Mouse (Mus musculus) forebrain, embryonic 14.5 days (tissue): ENCODE data around the gene Kazn. TPM values are rescaled to one million over a fixed set of nuclear protein-coding genes. Genes with fewer than 3 reads are reported as not detected.

Experiments used
- ATAC-seq: fragments of 200-750 bp; cut with Nextera tagmentation; 2 replicates; pipeline ENCODE4 v1.8.0; 2017; ENCODE audit warnings: mild to moderate bottlenecking, moderate library complexity
- DNase-seq: peaks from one replicate; pipeline ENCODE4 v3.0.0-alpha.2; 2015; ENCODE audit warnings: low spot score
- H3K27ac ChIP-seq: fragments of 300-500 bp; sonication (generic); 2 replicates; pipeline ENCODE4 v1.5.1; 2014; ENCODE audit warnings: low read depth, mild to moderate bottlenecking, control low read depth, low read length, moderate library complexity
- H3K27me3 ChIP-seq: fragments of 300-500 bp; sonication (generic); replicated peaks from 2 replicates; pipeline ENCODE4 v1.6.1; 2014; ENCODE audit warnings: low read length, control low read depth, mixed read lengths; ENCODE audit not compliant: control insufficient read depth, insufficient read depth
- H3K36me3 ChIP-seq: fragments of 300-500 bp; sonication (generic); 2 replicates; pipeline ENCODE4 v1.6.1; 2014; ENCODE audit warnings: low read length, control low read depth; ENCODE audit not compliant: control insufficient read depth, insufficient read depth
- H3K4me1 ChIP-seq: fragments of 300-500 bp; sonication (generic); 2 replicates; pipeline ENCODE4 v1.6.1; 2014; ENCODE audit warnings: antibody characterized with exemption, low read length, control low read depth; ENCODE audit not compliant: control insufficient read depth, insufficient read depth
- H3K4me2 ChIP-seq: fragments of 300-500 bp; sonication (generic); 2 replicates; pipeline ENCODE4 v1.6.1; 2014; ENCODE audit warnings: mild to moderate bottlenecking, control low read depth, low read length
- H3K4me3 ChIP-seq: fragments of 300-500 bp; sonication (generic); 2 replicates; pipeline ENCODE4 v1.5.1; 2014; ENCODE audit warnings: low read depth, low read length, control low read depth
- H3K9ac ChIP-seq: fragments of 300-500 bp; sonication (generic); 2 replicates; pipeline ENCODE4 v1.6.1; 2014; ENCODE audit warnings: mild to moderate bottlenecking, low read length, control low read depth, moderate library complexity
- H3K9me3 ChIP-seq: fragments of 300-500 bp; sonication (generic); replicated peaks from 2 replicates; pipeline ENCODE4 v1.6.1; 2016; ENCODE audit warnings: low read length, control low read depth, mixed read lengths; ENCODE audit not compliant: control insufficient read depth
- WGBS: fragments of 180-500 bp; shearing (Covaris S2); extraction: QIAGEN DNeasy Blood & Tissue Kit; methylation state at CpG from one replicate; pipeline ENCODE4 v1.1.7; 2014; 5-methylcytosine and 5-hydroxymethylcytosine counted together
- polyA plus RNA-seq: library from polyadenylated mRNA; unstranded; fragments of >200 nt; fragmentation: Nextera tagmentation; extraction: Ambion mirVana; gene quantifications from 2 replicates; pipeline ENCODE4 v1.2.1, GENCODE M21; 2014

The Kazn gene
- polyA plus RNA-seq, 1 experiment from 2014 or later, result 11.5 TPM

DNA sequence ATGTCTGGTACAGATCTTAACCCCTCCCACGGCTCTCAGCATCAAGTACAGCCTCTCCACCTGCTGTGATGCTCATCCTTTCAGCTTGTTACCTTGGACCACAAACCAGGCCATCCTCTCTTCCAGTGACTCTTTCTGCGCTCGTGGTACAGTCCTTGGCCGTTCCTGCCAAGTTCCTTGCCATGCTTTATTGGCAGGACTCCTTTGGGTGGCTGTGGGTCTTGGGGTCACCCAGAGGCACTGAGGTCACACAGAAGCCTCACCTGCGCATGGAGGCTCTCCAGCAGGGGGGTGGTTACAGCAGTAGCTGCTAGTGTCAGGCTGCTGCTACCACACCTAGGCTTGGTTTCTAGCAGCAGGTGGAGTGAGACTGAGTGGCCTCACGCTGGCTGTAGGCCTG lies 149.2 kb downstream of the Kazn start:
- no peak overlapping the region for H3K9ac ChIP-seq
- no peak overlapping the region for H3K4me2 ChIP-seq
- H3K36me3 ChIP-seq, result no peaks in the 10 kb centered on the region
- peaks cover 19% of the 10 kb centered on the region for H3K27me3 ChIP-seq
- 75% methylated on average over 6 of the region's 6 CpGs for WGBS
- no peak overlapping the region for H3K27ac ChIP-seq
- H3K9me3 ChIP-seq, result no peaks in the 10 kb centered on the region
- no peak overlapping the region for H3K4me3 ChIP-seq
- no peaks in the 10 kb centered on the region for H3K4me1 ChIP-seq
- no peak for ATAC-seq
- DNase-seq, result no peak

DNA sequence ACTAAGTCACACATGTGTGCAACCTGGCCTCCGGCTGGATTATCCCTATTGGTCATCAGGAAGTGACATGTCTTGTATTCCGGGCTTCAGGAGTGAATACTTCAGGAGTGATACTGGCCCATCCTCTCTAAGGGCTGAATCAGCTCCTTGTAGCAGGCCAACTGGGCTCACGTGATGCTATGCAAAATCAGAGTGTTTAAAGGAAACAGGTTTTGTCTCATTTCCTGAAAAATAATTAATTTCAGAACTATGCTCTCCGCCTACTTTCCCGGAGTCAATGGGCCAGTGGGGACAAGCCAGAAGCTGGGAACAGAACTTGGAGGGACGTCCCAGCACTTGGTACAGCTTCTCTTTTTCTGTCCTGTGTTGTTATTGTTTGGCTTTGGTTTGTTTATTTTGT lies 150.4 kb downstream of the Kazn start:
- no peak for DNase-seq
- no peaks in the 10 kb centered on the region for H3K9me3 ChIP-seq
- H3K4me3 ChIP-seq, result no peak overlapping the region
- H3K4me1 ChIP-seq, result no peaks in the 10 kb centered on the region; the same call in 1 of the 2 replicates
- no peak overlapping the region for H3K27ac ChIP-seq
- H3K9ac ChIP-seq, result no peak overlapping the region
- no peaks in the 10 kb centered on the region for H3K36me3 ChIP-seq
- H3K27me3 ChIP-seq, result peaks cover 28% of the 10 kb centered on the region
- H3K4me2 ChIP-seq, result no peak overlapping the region
- ATAC-seq, result no peak
- WGBS, result 74% methylated on average over 6 of the region's 6 CpGs

GRCm38 (mm10) chr4:142088409-142088808 lies 150.8 kb downstream of the Kazn start:
- Histone ChIP-seq H3K9me3 (no peaks in the 10 kb centered on the region), H3K27ac (no peak overlapping the region), H3K27me3 (peaks cover 31% of the 10 kb centered on the region), H3K4me3 (no peak overlapping the region), H3K4me1 (peaks cover 2% of the 10 kb centered on the region), H3K36me3 (no peaks in the 10 kb centered on the region), H3K4me2 (no peak overlapping the region), H3K9ac (no peak overlapping the region)
- 52% methylated on average over 4 of the region's 4 CpGs for WGBS
- DNase-seq (peak; percentile 37), ATAC-seq (no peak)

DNA sequence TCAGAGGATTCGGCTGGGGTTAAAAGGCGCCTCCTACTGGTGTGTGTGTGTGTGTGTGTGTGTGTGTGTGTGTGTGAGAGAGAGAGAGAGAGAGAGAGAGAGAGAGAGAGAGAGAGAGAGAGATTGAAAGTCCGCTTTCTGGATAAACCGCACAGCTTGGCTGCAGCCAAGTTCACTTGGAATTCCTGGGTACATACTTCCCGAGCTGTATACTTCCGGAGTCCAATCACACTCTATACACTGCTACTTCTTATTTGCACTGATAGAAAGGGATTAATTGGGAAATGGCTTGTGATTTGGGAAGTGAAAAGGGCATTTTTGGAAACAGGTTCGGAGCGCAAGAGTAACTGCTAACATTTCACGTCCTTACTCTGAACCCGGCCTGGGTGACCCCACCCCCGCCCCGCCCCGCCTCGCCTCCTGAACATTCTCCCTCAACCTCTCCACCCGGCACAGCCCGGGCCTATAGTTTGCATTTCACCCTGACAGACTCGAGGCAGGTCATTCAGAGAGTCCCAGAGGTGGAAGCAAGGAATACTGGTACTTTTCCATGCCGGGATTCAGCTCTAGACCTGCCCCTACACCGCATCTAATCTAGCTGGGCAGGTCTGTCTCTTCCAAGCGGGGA lies 154.2 kb downstream of the Kazn start:
- Histone ChIP-seq H3K36me3 (no peaks in the 10 kb centered on the region), H3K27me3 (peaks cover 31% of the 10 kb centered on the region), H3K9me3 (no peaks in the 10 kb centered on the region), H3K9ac (no peak overlapping the region; the same call in 1 of the 2 replicates), H3K27ac (no peak overlapping the region), H3K4me2 (peak overlapping the region; percentile 97), H3K4me1 (peaks cover 6% of the 10 kb centered on the region), H3K4me3 (peak overlapping the region; percentile 53)
- DNase-seq, result no peak
- no peak for ATAC-seq
- 5% methylated on average over 20 of the region's 20 CpGs for WGBS

GRCm38 (mm10) chr4:142084131-142084899 lies 154.9 kb downstream of the Kazn start, which contains the start of gene Tmem51:
Tmem51 (minus strand) TSS chr4:142084304.
- peak; percentile 75 for ATAC-seq
- H3K9ac ChIP-seq, result peak within 1 kb of the TSS; percentile 65
- WGBS, result under 1% methylated on average over 51 of the region's 52 CpGs
- H3K4me1 ChIP-seq, result peaks cover 6% of the 10 kb centered on the region
- peaks cover 31% of the 10 kb centered on the region for H3K27me3 ChIP-seq
- H3K9me3 ChIP-seq, result no peaks in the 10 kb centered on the region
- 0 out of 2 replicates have a peak within 1 kb of the TSS, but pooled peaks have one; percentile 2 for H3K27ac ChIP-seq
- peak within 1 kb of the TSS; percentile 97 for H3K4me2 ChIP-seq
- H3K4me3 ChIP-seq, result peak within 1 kb of the TSS; percentile 53
- DNase-seq, result peak; percentile 36
- H3K36me3 ChIP-seq, result no peaks in the 10 kb centered on the region

DNA sequence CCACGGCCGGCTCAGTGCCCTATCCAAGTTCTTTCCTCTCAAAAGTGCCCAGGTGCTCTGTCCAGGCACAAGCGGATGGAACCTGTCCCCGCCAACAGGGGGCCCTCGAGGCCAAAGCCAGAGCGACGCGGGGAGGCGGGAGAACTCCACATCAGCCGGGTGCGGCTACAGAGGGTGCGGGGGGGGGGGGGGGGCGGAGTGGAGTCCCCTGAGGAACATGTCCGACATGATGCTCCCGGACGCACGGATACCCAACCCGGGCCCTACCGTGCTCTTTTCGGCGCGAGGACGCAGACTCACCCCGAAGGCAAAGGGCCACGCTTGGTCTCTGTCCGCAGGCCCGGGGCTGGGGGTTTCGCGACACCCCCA lies 155.5 kb downstream of the Kazn start:
- Histone ChIP-seq H3K4me3 (peak overlapping the region; percentile 53), H3K27ac (0 out of 2 replicates have a peak overlapping the region, but pooled peaks have one; percentile 2), H3K9me3 (no peaks in the 10 kb centered on the region), H3K4me1 (peaks cover 6% of the 10 kb centered on the region), H3K4me2 (peak overlapping the region; percentile 97), H3K36me3 (no peaks in the 10 kb centered on the region), H3K27me3 (peaks cover 31% of the 10 kb centered on the region), H3K9ac (peak overlapping the region; percentile 65)
- ATAC-seq (peak; percentile 45), DNase-seq (peak; percentile 66)
- WGBS, result 1% methylated on average over 26 of the region's 29 CpGs

GRCm38 (mm10) chr4:142083193-142083592 lies 156.0 kb downstream of the Kazn start:
- H3K27ac ChIP-seq, result no peak overlapping the region
- WGBS, result 59% methylated on average over 6 of the region's 6 CpGs
- DNase-seq, result no peak
- peaks cover 31% of the 10 kb centered on the region for H3K27me3 ChIP-seq
- peak overlapping the region; percentile 97 for H3K4me2 ChIP-seq
- peak overlapping the region; percentile 53; the same call in 1 of the 2 replicates for H3K4me3 ChIP-seq
- H3K9me3 ChIP-seq, result no peaks in the 10 kb centered on the region
- no peaks in the 10 kb centered on the region for H3K36me3 ChIP-seq
- no peak for ATAC-seq
- H3K4me1 ChIP-seq, result peaks cover 6% of the 10 kb centered on the region
- H3K9ac ChIP-seq, result no peak overlapping the region; the same call in 1 of the 2 replicates

GRCm38 (mm10) chr4:142082703-142083102 lies 156.5 kb downstream of the Kazn start:
- no peak for ATAC-seq
- no peaks in the 10 kb centered on the region for H3K36me3 ChIP-seq
- peaks cover 6% of the 10 kb centered on the region for H3K4me1 ChIP-seq
- WGBS, result 83% methylated on average over 4 of the region's 4 CpGs
- H3K9me3 ChIP-seq, result no peaks in the 10 kb centered on the region
- DNase-seq, result no peak
- H3K4me3 ChIP-seq, result no peak overlapping the region
- no peak overlapping the region for H3K9ac ChIP-seq
- H3K4me2 ChIP-seq, result no peak overlapping the region
- H3K27me3 ChIP-seq, result peaks cover 31% of the 10 kb centered on the region
- no peak overlapping the region for H3K27ac ChIP-seq
